ENCODE assay signal across 8 mouse cellular contexts in genomic region chr5:36747794-36748535, GRCm38 (mm10). TPM values are rescaled to one million over a fixed set of nuclear protein-coding genes. Genes with fewer than 3 reads are reported as not detected.
DNase-seq lines count a peak whose midpoint lies in the region; ATAC-seq and TF ChIP-seq lines count a peak whose summit lies in the region.

No protein-coding gene starts in this region.

- peak; percentile 74 for ATAC-seq in forebrain, embryonic 14.5 days

- WGBS in forebrain, embryonic 14.5 days: 3% methylated on average over 68 of the region's 76 CpGs
- 1% methylated on average over 76 of the region's 76 CpGs for WGBS in olfactory bulb, adult 2 months

- peaks cover 8% of the 10 kb centered on the region for H3K4me1 ChIP-seq in forebrain, embryonic 14.5 days (ENCODE audit: control insufficient read depth, insufficient read depth, low read length)
- H3K4me1 ChIP-seq in olfactory bulb, adult 2 months (ENCODE audit: control insufficient read depth, insufficient read depth, low read length): peaks cover 2% of the 10 kb centered on the region; the same call in 1 of the 2 replicates

- peak overlapping the region; percentile 96 for H3K4me3 ChIP-seq in forebrain, embryonic 14.5 days (ENCODE audit: low read depth, low read length)
- peak overlapping the region; percentile 64 for H3K4me3 ChIP-seq in olfactory bulb, adult 2 months (ENCODE audit: insufficient read depth, low read depth, low read length)

- no peaks in the 10 kb centered on the region for H3K9me3 ChIP-seq in forebrain, embryonic 14.5 days (replicated peaks; ENCODE audit: control insufficient read depth, low read length)

- no peak for TF ChIP-seq CTCF in olfactory bulb, adult 2 months (IDR thresholded peaks at IDR 0.05; ENCODE audit: insufficient read depth, low read depth, low read length)

- 0 out of 2 replicates have a peak, but pooled peaks cover 2% of the 10 kb centered on the region for H3K36me3 ChIP-seq in forebrain, embryonic 14.5 days (ENCODE audit: control insufficient read depth, insufficient read depth, low read length)

- H3K4me2 ChIP-seq in forebrain, embryonic 14.5 days (ENCODE audit: low read length): peak overlapping the region; percentile 98

- peak; percentile 23 to 49 for DNase-seq in kidney, postnatal 25 days
- no peak for DNase-seq in kidney, postnatal 10 days
- DNase-seq in ZHBTc4 (ENCODE audit: low read depth, low spot score) (peak; percentile 30), liver (peak; percentile 37)
- DNase-seq in forebrain, embryonic 14.5 days (ENCODE audit: low spot score): no peak
- no peak for DNase-seq in embryo, embryonic 9.5 days (ENCODE audit: extremely low spot score)
- DNase-seq in urinary bladder, postnatal 4 days (ENCODE audit: low spot score in 2 of 2): no peak

- H3K27ac ChIP-seq in forebrain, embryonic 14.5 days (ENCODE audit: low read depth, low read length): no peak overlapping the region
- H3K27ac ChIP-seq in olfactory bulb, adult 2 months (ENCODE audit: insufficient read depth, low read depth, low read length): no peak overlapping the region

- H3K27me3 ChIP-seq in forebrain, embryonic 14.5 days (replicated peaks; ENCODE audit: control insufficient read depth, insufficient read depth, low read length): no peaks in the 10 kb centered on the region

- H3K9ac ChIP-seq in forebrain, embryonic 14.5 days (ENCODE audit: low read length): peak overlapping the region; percentile 90

- TF ChIP-seq POLR2A in olfactory bulb, adult 2 months (IDR thresholded peaks at IDR 0.05; ENCODE audit: insufficient read depth, low read depth, low read length): no peak

RNA-seq across cellular contexts. Expression of gene Bloc1s4, which starts 0.5 kb away (rescaled TPM):
- 23.9 and 27.7 TPM in 2 replicates for polyA plus RNA-seq in forebrain, embryonic 14.5 days (2014; fragmentation: Nextera tagmentation; extraction: Ambion mirVana)
- not detected in 2 replicates for polyA plus RNA-seq in olfactory bulb, adult 2 months (2012; ENCODE audit: insufficient read depth, insufficient read length, low replicate concordance, missing spikeins)

RNA-seq across cellular contexts. Expression of gene Mrfap1, which starts 48.6 kb away (rescaled TPM):
- 394 and 418 TPM in 2 replicates for polyA plus RNA-seq in forebrain, embryonic 14.5 days (2014; fragmentation: Nextera tagmentation; extraction: Ambion mirVana)
- 561 TPM in 1 of 2 replicates, not detected in the other for polyA plus RNA-seq in olfactory bulb, adult 2 months (2012; ENCODE audit: insufficient read depth, insufficient read length, low replicate concordance, missing spikeins)

RNA-seq across cellular contexts. Expression of gene D5Ertd579e, which starts 52.1 kb away (rescaled TPM):
- polyA plus RNA-seq in forebrain, embryonic 14.5 days (2014; fragmentation: Nextera tagmentation; extraction: Ambion mirVana): 30.2 and 38.6 TPM in 2 replicates
- polyA plus RNA-seq in olfactory bulb, adult 2 months (2012; ENCODE audit: insufficient read depth, insufficient read length, low replicate concordance, missing spikeins): 145 and 356 TPM in 2 replicates

Comparison
In these comparisons a context has a peak if more than half of its experiments do, and no peak if none do; other contexts are left out.
1. DNase-seq: peak in kidney, postnatal 25 days (2 of 2), ZHBTc4 (single experiment) and liver (single experiment); none in kidney, postnatal 10 days (single experiment), forebrain, embryonic 14.5 days (single experiment), embryo, embryonic 9.5 days (single experiment) and urinary bladder, postnatal 4 days (0 of 2).
2. RNA of gene Bloc1s4, which starts 0.5 kb away (polyA plus RNA-seq): 23.9 to 27.7 TPM in forebrain, embryonic 14.5 days; not detected in olfactory bulb, adult 2 months; every median in the first group is over 10 times any median in the second.